Mouse (Mus musculus): ENCODE results near the gene Cd4. TPM values are rescaled to one million over a fixed set of nuclear protein-coding genes. Genes with fewer than 3 reads are reported as not detected.

The Cd4 gene
- polyA plus RNA-seq, 1 experiment from 2014 or later: 0.07 TPM

GRCm38 (mm10) chr6:124921539-124921938 is 33.5 kb upstream of the Cd4 start:
- H3K4me2 ChIP-seq (replicated peaks): no peak overlapping the region

GRCm38 (mm10) chr6:124920318-124921085 is 32.5 kb upstream of the Cd4 start:
- H3K36me3 ChIP-seq: no peaks in the 10 kb centered on the region
- ATAC-seq: no peak
- H3K4me2 ChIP-seq (replicated peaks): peak overlapping the region; percentile 99
- H3K9ac ChIP-seq (replicated peaks): peak overlapping the region; percentile 58
- H3K27me3 ChIP-seq: no peaks in the 10 kb centered on the region
- no peaks in the 10 kb centered on the region for H3K9me3 ChIP-seq
- peaks cover 48% of the 10 kb centered on the region for H3K4me1 ChIP-seq (replicated peaks)
- H3K27ac ChIP-seq: peak overlapping the region; percentile 100
- peak overlapping the region; percentile 94 for H3K4me3 ChIP-seq (replicated peaks)
- WGBS: 28% methylated on average over 9 of the region's 9 CpGs

More at GRCm38 (mm10) chr6:124921539-124921938, 33.5 kb upstream of the Cd4 start:
- no peaks in the 10 kb centered on the region for H3K36me3 ChIP-seq
- ATAC-seq: no peak
- H3K4me1 ChIP-seq (replicated peaks): peaks cover 39% of the 10 kb centered on the region
- peak overlapping the region; percentile 58; the same call in 1 of the 2 replicates for H3K9ac ChIP-seq (replicated peaks)
- H3K9me3 ChIP-seq: no peaks in the 10 kb centered on the region
- peak overlapping the region; percentile 100 for H3K27ac ChIP-seq
- WGBS: 80% methylated on average over 3 of the region's 4 CpGs
- no peak overlapping the region for H3K4me3 ChIP-seq (replicated peaks)
- H3K27me3 ChIP-seq: no peaks in the 10 kb centered on the region

- Histone ChIP-seq H3K9me3 (no peaks in the 10 kb centered on the region), H3K4me1 (replicated peaks) (peaks cover 50% of the 10 kb centered on the region), H3K27me3 (no peaks in the 10 kb centered on the region), H3K4me3 (replicated peaks) (peak within 1 kb of the TSS; percentile 94), H3K9ac (replicated peaks) (peak within 1 kb of the TSS; percentile 100), H3K27ac (peak within 1 kb of the TSS; percentile 100), H3K36me3 (peaks cover 2% of the 10 kb centered on the region), H3K4me2 (replicated peaks) (peak within 1 kb of the TSS; percentile 99)
- peak; percentile 88 for ATAC-seq
- WGBS: 0% methylated on average over 13 of the region's 13 CpGs
Measured at GRCm38 (mm10) chr6:124919695-124920317, 31.8 kb upstream of the Cd4 start, which contains the start of gene Ptms. Gene Ptms (minus strand): TSS chr6:124920103.

GRCm38 (mm10) chr6:124918890-124919627 is 31.0 kb upstream of the Cd4 start:
- Histone ChIP-seq H3K9ac (replicated peaks) (peak overlapping the region; percentile 100), H3K4me2 (replicated peaks) (peak overlapping the region; percentile 99), H3K4me1 (replicated peaks) (peaks cover 58% of the 10 kb centered on the region), H3K27ac (peak overlapping the region; percentile 100), H3K9me3 (no peaks in the 10 kb centered on the region), H3K27me3 (no peaks in the 10 kb centered on the region), H3K36me3 (peaks cover 10% of the 10 kb centered on the region), H3K4me3 (replicated peaks) (peak overlapping the region; percentile 94)
- 13% methylated on average over 13 of the region's 14 CpGs for WGBS
- ATAC-seq: no peak

- H3K9me3 ChIP-seq: no peaks in the 10 kb centered on the region
- ATAC-seq: no peak
- peak overlapping the region; percentile 100 for H3K27ac ChIP-seq
- no peaks in the 10 kb centered on the region for H3K27me3 ChIP-seq
- 5% methylated on average over 7 of the region's 7 CpGs for WGBS
- H3K4me1 ChIP-seq (replicated peaks): peaks cover 65% of the 10 kb centered on the region
- H3K36me3 ChIP-seq: peaks cover 17% of the 10 kb centered on the region
- peak overlapping the region; percentile 99 for H3K4me2 ChIP-seq (replicated peaks)
- peak overlapping the region; percentile 100 for H3K9ac ChIP-seq (replicated peaks)
- H3K4me3 ChIP-seq (replicated peaks): peak overlapping the region; percentile 94
Measured at GRCm38 (mm10) chr6:124918331-124918690, 30.3 kb upstream of the Cd4 start.

- peaks cover 68% of the 10 kb centered on the region for H3K4me1 ChIP-seq (replicated peaks)
- under 1% methylated on average over 54 of the region's 89 CpGs for WGBS
- no peaks in the 10 kb centered on the region for H3K9me3 ChIP-seq
- peak; percentile 75 for ATAC-seq
- peaks cover 23% of the 10 kb centered on the region for H3K36me3 ChIP-seq
- peak overlapping the region; percentile 100 for H3K9ac ChIP-seq (replicated peaks)
- H3K27ac ChIP-seq: peak overlapping the region; percentile 100
- peak overlapping the region; percentile 99 for H3K4me2 ChIP-seq (replicated peaks)
- H3K27me3 ChIP-seq: no peaks in the 10 kb centered on the region
- peak overlapping the region; percentile 94 for H3K4me3 ChIP-seq (replicated peaks)
Measured at GRCm38 (mm10) chr6:124917518-124918330, 29.7 kb upstream of the Cd4 start.

GRCm38 (mm10) chr6:124916695-124917517 is 28.9 kb upstream of the Cd4 start:
- H3K4me3 ChIP-seq (replicated peaks): peak overlapping the region; percentile 94
- WGBS: 1% methylated on average over 46 of the region's 67 CpGs
- H3K9ac ChIP-seq (replicated peaks): peak overlapping the region; percentile 100
- H3K9me3 ChIP-seq: no peaks in the 10 kb centered on the region
- H3K36me3 ChIP-seq: peaks cover 29% of the 10 kb centered on the region
- peak overlapping the region; percentile 99 for H3K4me2 ChIP-seq (replicated peaks)
- H3K4me1 ChIP-seq (replicated peaks): peaks cover 68% of the 10 kb centered on the region
- ATAC-seq: peak; percentile 54
- H3K27me3 ChIP-seq: no peaks in the 10 kb centered on the region
- peak overlapping the region; percentile 100 for H3K27ac ChIP-seq

GRCm38 (mm10) chr6:124915942-124916694 is 28.1 kb upstream of the Cd4 start:
- no peaks in the 10 kb centered on the region for H3K9me3 ChIP-seq
- peak overlapping the region; percentile 100 for H3K27ac ChIP-seq
- H3K36me3 ChIP-seq: peaks cover 29% of the 10 kb centered on the region
- WGBS: 2% methylated on average over 12 of the region's 12 CpGs
- no peaks in the 10 kb centered on the region for H3K27me3 ChIP-seq
- H3K4me1 ChIP-seq (replicated peaks): peaks cover 64% of the 10 kb centered on the region
- peak overlapping the region; percentile 100 for H3K9ac ChIP-seq (replicated peaks)
- no peak for ATAC-seq
- H3K4me3 ChIP-seq (replicated peaks): peak overlapping the region; percentile 94
- peak overlapping the region; percentile 99 for H3K4me2 ChIP-seq (replicated peaks)

- no peaks in the 10 kb centered on the region for H3K9me3 ChIP-seq
- H3K36me3 ChIP-seq: peaks cover 29% of the 10 kb centered on the region
- peak overlapping the region; percentile 100 for H3K9ac ChIP-seq (replicated peaks)
- no peak for ATAC-seq
- peak overlapping the region; percentile 100 for H3K27ac ChIP-seq
- peak overlapping the region; percentile 99 for H3K4me2 ChIP-seq (replicated peaks)
- H3K27me3 ChIP-seq: peaks cover 6% of the 10 kb centered on the region; the same call in 1 of the 2 replicates
- 5% methylated on average over 22 of the region's 22 CpGs for WGBS
- H3K4me1 ChIP-seq (replicated peaks): peaks cover 62% of the 10 kb centered on the region
- peak overlapping the region; percentile 94 for H3K4me3 ChIP-seq (replicated peaks)
Measured at GRCm38 (mm10) chr6:124915160-124915941, 27.3 kb upstream of the Cd4 start.

Measured in midbrain, embryonic 13.5 days (tissue).